Mouse (Mus musculus) gonadal fat pad, adult 2 months (tissue): Measurements from ENCODE around the gene Gm14124. TPM values are rescaled to one million over a fixed set of nuclear protein-coding genes. Genes with fewer than 3 reads are reported as not detected.
"Not testable (repeated sequence)": the region's sequence is repeated elsewhere in the genome, so short reads cannot be mapped to it uniquely, and the experiment has no call there.

Source experiments
- DNase-seq: peaks from one replicate; pipeline ENCODE4 v3.0.0-alpha.2; 2012; ENCODE audit warnings: low read depth
- polyA plus RNA-seq: library from polyadenylated mRNA; depleted of rRNA; stranded (reverse); fragments of >200 nt; gene quantifications from 2 replicates; pipeline ENCODE4 v1.2.3, GENCODE M21; 2012; rRNA removed

Gene Gm14124
- polyA plus RNA-seq: not detected in 2 replicates

GRCm38 (mm10) chr2:150257291-150257690 is at the start of gene Gm14124:
Gm14124 (plus strand) TSS chr2:150257517.
- DNase-seq: not testable (repeated sequence)

- DNase-seq: peak; percentile 37
Measured at GRCm38 (mm10) chr2:150217600-150218362, 39.5 kb upstream of the Gm14124 start, which contains the start of gene Zfp937. Zfp937 (plus strand) TSS chr2:150218073.

- not testable (repeated sequence) for DNase-seq
Measured at GRCm38 (mm10) chr2:150218363-150218725, 39.0 kb upstream of the Gm14124 start.

- DNase-seq: not testable (repeated sequence)
Measured at GRCm38 (mm10) chr2:150223263-150223662, 34.1 kb upstream of the Gm14124 start.

DNA sequence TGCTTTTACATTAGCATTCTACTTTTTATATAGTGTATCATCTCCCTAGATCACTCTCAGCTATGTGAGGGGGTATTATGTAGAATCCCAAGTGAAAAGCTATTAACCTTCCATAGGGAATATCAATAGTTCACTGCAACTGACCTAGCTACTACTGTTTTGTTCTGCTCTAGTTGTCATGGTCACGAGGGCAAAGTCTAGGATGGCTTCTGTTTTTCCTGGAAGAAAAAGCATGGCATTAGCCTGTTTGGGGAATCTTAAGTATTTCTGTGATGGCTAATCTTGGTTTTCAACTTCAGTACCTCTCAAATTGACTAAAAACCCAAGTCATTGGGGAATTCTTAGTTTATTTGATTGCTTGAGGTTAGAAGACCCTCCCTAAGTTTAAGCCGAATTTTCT is 14.1 kb upstream of the Gm14124 start:
- no peak for DNase-seq

DNA sequence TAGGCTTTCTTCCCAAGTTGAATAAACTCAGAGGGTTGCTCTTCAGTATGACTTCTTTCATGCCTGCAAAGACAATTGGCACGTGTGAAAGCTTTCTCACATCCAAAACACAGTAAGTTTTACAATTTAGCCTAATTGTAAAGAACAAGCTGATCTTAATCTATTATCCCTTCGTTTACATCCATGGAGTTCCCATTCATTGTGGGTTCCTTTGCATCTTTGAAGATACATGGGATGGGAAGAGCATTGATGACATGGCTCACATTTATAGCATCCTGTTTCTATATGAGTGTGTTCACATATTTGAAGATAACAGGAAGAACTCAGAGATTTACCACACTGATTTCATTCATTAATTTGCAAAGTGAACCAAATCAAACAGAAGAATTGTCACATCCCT is 1.8 kb upstream of the Gm14124 start, which contains the start of gene Gm21994:
Gene Gm21994, minus strand, starts transcription at position 101 of the 400 bp plus-strand sequence.
- DNase-seq: not testable (repeated sequence)

GRCm38 (mm10) chr2:150256861-150257260 is 456 bp upstream of the Gm14124 start:
- DNase-seq: not testable (repeated sequence)

DNA sequence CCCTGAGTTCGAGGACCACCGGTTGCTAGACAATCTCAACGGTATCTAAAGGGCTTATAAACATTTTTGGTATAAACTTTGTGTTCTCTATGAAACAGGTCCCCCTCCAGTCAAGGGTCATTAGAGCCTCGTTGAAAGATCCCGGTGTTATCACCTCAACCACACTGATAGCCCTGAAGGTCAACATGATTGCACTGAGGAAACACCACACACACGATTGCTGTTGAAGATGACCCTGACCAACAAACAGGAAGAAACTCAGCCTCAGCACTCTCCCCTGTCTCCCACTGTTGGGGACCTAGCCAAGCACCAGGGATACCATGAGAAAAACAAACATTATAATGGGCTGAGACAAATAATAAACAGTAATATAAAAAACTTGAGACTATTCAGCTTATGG is 36.4 kb downstream of the Gm14124 start:
- no peak for DNase-seq

DNA sequence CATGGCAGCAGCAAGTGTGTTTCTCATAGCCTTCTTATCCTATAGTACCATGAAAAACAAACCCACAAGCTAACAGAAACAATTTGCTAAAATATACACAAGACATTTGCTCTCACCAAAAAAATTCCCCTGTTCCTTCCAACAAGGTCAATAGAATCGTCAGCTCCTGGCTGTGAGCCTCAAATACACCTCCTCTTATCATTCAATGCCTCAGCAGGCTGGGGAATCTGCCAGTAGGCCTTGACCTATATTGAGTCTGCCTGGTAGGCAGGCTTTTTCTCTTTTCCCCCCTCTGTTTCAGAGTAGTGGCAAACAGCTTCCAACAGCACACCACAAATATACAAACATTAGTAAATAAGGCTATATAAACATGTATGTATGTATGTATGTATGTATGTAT is 41.8 kb downstream of the Gm14124 start:
- no peak for DNase-seq

DNA sequence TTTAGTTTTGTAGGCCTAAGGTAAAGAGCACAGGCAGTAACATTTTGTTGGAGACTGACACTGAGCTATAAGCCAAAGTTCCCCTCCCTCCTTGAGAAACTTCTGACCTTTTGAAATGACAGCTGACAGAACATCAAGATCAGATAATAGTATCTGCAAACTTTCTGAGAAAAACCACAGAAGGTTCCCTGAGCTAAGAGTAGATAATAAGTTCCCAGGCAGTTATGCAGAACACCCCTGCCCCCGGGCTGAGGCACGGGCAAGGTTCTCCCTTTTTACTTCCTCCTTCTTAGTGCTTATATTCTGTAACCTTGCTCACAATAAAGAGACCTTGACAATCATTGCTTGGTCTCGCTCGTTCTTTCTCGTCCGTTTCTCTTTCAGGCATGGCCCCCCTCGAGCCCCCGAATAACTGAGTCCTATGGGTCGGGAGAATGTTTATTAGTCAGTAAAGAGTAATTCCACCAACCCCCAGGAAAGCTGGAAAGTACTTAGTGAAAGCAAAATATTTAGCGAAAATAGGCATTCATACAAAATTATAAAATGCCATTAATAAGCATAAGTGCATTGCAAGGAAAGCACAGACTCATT is 50.0 kb downstream of the Gm14124 start:
- no peak for DNase-seq

GRCm38 (mm10) chr2:150310952-150311884 is 53.9 kb downstream of the Gm14124 start:
- peak; percentile 63 for DNase-seq

DNA sequence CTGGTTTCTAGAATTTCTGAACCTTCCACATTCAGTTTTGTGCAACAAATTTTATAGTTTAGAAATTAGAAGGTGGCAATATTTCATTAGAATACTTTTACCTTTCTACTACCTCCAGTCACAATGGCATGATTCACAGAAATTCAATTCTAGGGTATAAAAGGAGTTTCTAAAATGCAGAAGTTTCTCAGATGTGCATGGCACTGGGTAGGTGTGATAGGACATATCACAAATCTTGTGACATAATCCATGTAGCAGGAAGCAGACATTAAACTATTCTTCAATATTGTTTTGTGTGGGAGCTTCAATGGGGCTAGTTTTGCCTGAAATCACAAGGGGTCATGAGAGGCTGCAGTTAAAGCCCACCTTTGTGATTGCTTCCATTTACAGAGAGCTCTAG is 58.8 kb downstream of the Gm14124 start:
- DNase-seq: no peak

- DNase-seq: no peak
Measured at GRCm38 (mm10) chr2:150318973-150319372, 61.7 kb downstream of the Gm14124 start.

Other genes with a start within 250 kb of the Gm14124 start
- gene Zfp120, start 120.8 kb upstream of the Gm14124 start, polyA plus RNA-seq: 2.2 and 2.5 TPM in 2 replicates
- gene Gm10770, start 77.8 kb upstream of the Gm14124 start, polyA plus RNA-seq: not detected in 2 replicates
- not detected in 2 replicates for gene Gm14139, start 75.8 kb upstream of the Gm14124 start, polyA plus RNA-seq
- gene Zfp937, start 39.4 kb upstream of the Gm14124 start, polyA plus RNA-seq: 0.78 and 1.2 TPM in 2 replicates
- gene Gm21994, start 1.9 kb upstream of the Gm14124 start, polyA plus RNA-seq: 0.15 and 0.34 TPM in 2 replicates
- gene Gm10130, start 66.2 kb downstream of the Gm14124 start, polyA plus RNA-seq: not detected in 2 replicates
- gene 3300002I08Rik, start 105.2 kb downstream of the Gm14124 start, polyA plus RNA-seq: 2.6 and 2.7 TPM in 2 replicates
- 0.41 and 0.43 TPM in 2 replicates for gene Zfp442, start 194.0 kb downstream of the Gm14124 start, polyA plus RNA-seq
- not detected in 2 replicates for gene Zfp345, start 227.6 kb downstream of the Gm14124 start, polyA plus RNA-seq